Mouse (Mus musculus) right cerebral cortex, postnatal 14 days (tissue): ENCODE measurements around the gene Akr1b8.
"Not testable (repeated sequence)": the region's sequence is repeated elsewhere in the genome, so short reads cannot be mapped to it uniquely, and the experiment has no call there.

Experiments
- DNase-seq: peaks from one replicate; pipeline ENCODE4 v3.0.0; 2022

Gene Akr1b8

GRCm38 (mm10) chr6:34350037-34350699 lies 3.8 kb upstream of the Akr1b8 start:
- no peak for DNase-seq

- DNase-seq, result not testable (repeated sequence)
Observed at GRCm38 (mm10) chr6:34351481-34351880, 2.4 kb upstream of the Akr1b8 start.

GRCm38 (mm10) chr6:34352401-34352800 lies 1.5 kb upstream of the Akr1b8 start:
- no peak for DNase-seq

GRCm38 (mm10) chr6:34354354-34355348 lies 732 bp downstream of the Akr1b8 start:
- DNase-seq, result no peak

- DNase-seq, result no peak
Observed at GRCm38 (mm10) chr6:34355349-34355747, 1.4 kb downstream of the Akr1b8 start.

- DNase-seq, result no peak
Observed at GRCm38 (mm10) chr6:34355841-34356240, 1.9 kb downstream of the Akr1b8 start.

- no peak for DNase-seq
Observed at GRCm38 (mm10) chr6:34364217-34365136, 10.6 kb downstream of the Akr1b8 start.

GRCm38 (mm10) chr6:34367998-34368397 lies 14.1 kb downstream of the Akr1b8 start:
- DNase-seq, result no peak

GRCm38 (mm10) chr6:34370081-34370480 lies 16.2 kb downstream of the Akr1b8 start:
- DNase-seq, result no peak

GRCm38 (mm10) chr6:34371700-34372351 lies 17.9 kb downstream of the Akr1b8 start:
- peak; percentile 79 for DNase-seq

GRCm38 (mm10) chr6:34373841-34374240 lies 19.9 kb downstream of the Akr1b8 start:
- no peak for DNase-seq

- DNase-seq, result not testable (repeated sequence)
Observed at GRCm38 (mm10) chr6:34375888-34376287, 22.0 kb downstream of the Akr1b8 start.

- no peak for DNase-seq
Observed at GRCm38 (mm10) chr6:34383401-34383800, 29.5 kb downstream of the Akr1b8 start.

GRCm38 (mm10) chr6:34384110-34384661 lies 30.3 kb downstream of the Akr1b8 start, which contains the start of gene Akr1b10:
TSS of gene Akr1b10 (plus strand) at chr6:34384218.
- DNase-seq, result peak; percentile 78

- DNase-seq, result peak; percentile 26
Observed at GRCm38 (mm10) chr6:34384701-34385370, 30.9 kb downstream of the Akr1b8 start.

GRCm38 (mm10) chr6:34388420-34389156 lies 34.7 kb downstream of the Akr1b8 start:
- no peak for DNase-seq

- DNase-seq, result no peak
Observed at GRCm38 (mm10) chr6:34395897-34396296, 42.0 kb downstream of the Akr1b8 start.

GRCm38 (mm10) chr6:34398431-34398830 lies 44.5 kb downstream of the Akr1b8 start:
- DNase-seq, result no peak

- no peak for DNase-seq
Observed at GRCm38 (mm10) chr6:34399606-34400220, 45.8 kb downstream of the Akr1b8 start.

- no peak for DNase-seq
Observed at GRCm38 (mm10) chr6:34400696-34401095, 46.8 kb downstream of the Akr1b8 start.
